Comparison of ENCODE assay signal across 24 mouse cellular contexts in genomic region chr2:146259787-146260560, GRCm38 (mm10). TPM values are rescaled to one million over a fixed set of nuclear protein-coding genes. Genes with fewer than 3 reads are reported as not detected.
A peak's percentile ranks its signal among the peaks of the same experiment; 100 is the strongest.
DNase-seq lines count a peak whose midpoint lies in the region; ATAC-seq and TF ChIP-seq lines count a peak whose summit lies in the region.
"Had no signal": no experiment of that assay in that cellular context is flagged by ENCODE, and none has a peak within 500 bp of the region (broad histone marks: within the 10 kb centered on the region; RNA-seq: fewer than 3 reads in every experiment).

No protein-coding gene starts in this region.

- DNase-seq in hindbrain, postnatal 0 days (ENCODE audit: low spot score) = peak; percentile 31
- DNase-seq in cerebellum, adult 9-10 months = no peak
- DNase-seq in kidney, adult 8-10 months = no peak
- no peak for DNase-seq in kidney, postnatal 36 days
- DNase-seq: gastrocnemius, postnatal 10 days; kidney, postnatal 10 days; liver, embryonic 13.5 days; lung, postnatal 4 days; right cerebral cortex, postnatal 14 days; spleen, adult 18-20 months; thymus, adult 2 months had no signal

- no peaks in the 10 kb centered on the region for H3K9me3 ChIP-seq in neural tube, embryonic 13.5 days
- H3K9me3 ChIP-seq in neural tube, embryonic 15.5 days (replicated peaks) = no peaks in the 10 kb centered on the region
- H3K9me3 ChIP-seq in forebrain, embryonic 15.5 days = no peaks in the 10 kb centered on the region
- H3K9me3 ChIP-seq in hindbrain, postnatal 0 days (ENCODE audit: low read length) = no peaks in the 10 kb centered on the region
- no peaks in the 10 kb centered on the region for H3K9me3 ChIP-seq in midbrain, embryonic 16.5 days (replicated peaks; ENCODE audit: control insufficient read depth, low read length, poor library complexity, severe bottlenecking)
- H3K9me3 ChIP-seq: embryonic facial prominence, embryonic 12.5 days; heart, embryonic 15.5 days; limb, embryonic 12.5 days; liver, embryonic 13.5 days; lung, embryonic 15.5 days had no signal

- H3K9ac ChIP-seq in neural tube, embryonic 13.5 days = 0 out of 2 replicates have a peak overlapping the region, but pooled peaks have one; percentile 31
- no peak overlapping the region for H3K9ac ChIP-seq in neural tube, embryonic 15.5 days (replicated peaks)
- H3K9ac ChIP-seq in forebrain, embryonic 15.5 days (replicated peaks) = 0 out of 2 replicates have a peak overlapping the region, but pooled peaks have one; percentile 4
- no peak overlapping the region for H3K9ac ChIP-seq in hindbrain, postnatal 0 days (replicated peaks; ENCODE audit: low read length)
- H3K9ac ChIP-seq in midbrain, embryonic 16.5 days (ENCODE audit: low read depth, low read length) = no peak overlapping the region
- H3K9ac ChIP-seq: embryonic facial prominence, embryonic 12.5 days; heart, embryonic 15.5 days; limb, embryonic 12.5 days; liver, embryonic 13.5 days; lung, embryonic 15.5 days had no signal

- no peak for ATAC-seq in neural tube, embryonic 13.5 days (ENCODE audit: low read depth)
- ATAC-seq in neural tube, embryonic 15.5 days (ENCODE audit: low FRiP score) = no peak
- no peak for ATAC-seq in forebrain, embryonic 15.5 days (replicated peaks)
- ATAC-seq in hindbrain, postnatal 0 days = no peak
- 0 out of 2 replicates have a peak, but pooled peaks have one; percentile 22 for ATAC-seq in midbrain, embryonic 16.5 days
- ATAC-seq: intestine, postnatal 0 days had no signal

- no peaks in the 10 kb centered on the region for H3K36me3 ChIP-seq in neural tube, embryonic 13.5 days
- no peaks in the 10 kb centered on the region for H3K36me3 ChIP-seq in neural tube, embryonic 15.5 days
- H3K36me3 ChIP-seq in forebrain, embryonic 15.5 days = no peaks in the 10 kb centered on the region
- H3K36me3 ChIP-seq in hindbrain, postnatal 0 days (ENCODE audit: insufficient read depth, low read length) = no peaks in the 10 kb centered on the region
- H3K36me3 ChIP-seq in midbrain, embryonic 16.5 days (ENCODE audit: control insufficient read depth, insufficient read depth, low read length) = no peaks in the 10 kb centered on the region
- H3K36me3 ChIP-seq: embryonic facial prominence, embryonic 12.5 days; heart, embryonic 15.5 days; limb, embryonic 12.5 days; liver, embryonic 13.5 days; lung, embryonic 15.5 days had no signal

- H3K4me2 ChIP-seq in neural tube, embryonic 13.5 days = no peak overlapping the region
- H3K4me2 ChIP-seq in neural tube, embryonic 15.5 days = no peak overlapping the region
- H3K4me2 ChIP-seq in forebrain, embryonic 15.5 days (replicated peaks) = peak overlapping the region; percentile 12; the same call in 1 of the 2 replicates
- H3K4me2 ChIP-seq in hindbrain, postnatal 0 days (ENCODE audit: low read depth, low read length) = 0 out of 2 replicates have a peak overlapping the region, but pooled peaks have one; percentile 0
- H3K4me2 ChIP-seq in midbrain, embryonic 16.5 days (ENCODE audit: low read length) = no peak overlapping the region
- H3K4me2 ChIP-seq: embryonic facial prominence, embryonic 12.5 days; heart, embryonic 15.5 days; limb, embryonic 12.5 days; liver, embryonic 13.5 days; lung, embryonic 15.5 days had no signal

- peak overlapping the region; percentile 67; the same call in 1 of the 2 replicates for H3K27ac ChIP-seq in neural tube, embryonic 13.5 days (replicated peaks)
- no peak overlapping the region for H3K27ac ChIP-seq in neural tube, embryonic 15.5 days (replicated peaks)
- H3K27ac ChIP-seq in forebrain, embryonic 15.5 days (replicated peaks) = peak overlapping the region; percentile 88
- H3K27ac ChIP-seq in hindbrain, postnatal 0 days = no peak overlapping the region
- H3K27ac ChIP-seq in midbrain, embryonic 16.5 days (ENCODE audit: low read length) = peak overlapping the region; percentile 77
- H3K27ac ChIP-seq: embryonic facial prominence, embryonic 12.5 days; heart, adult 2 months; heart, embryonic 15.5 days; limb, embryonic 12.5 days; liver, embryonic 13.5 days; lung, embryonic 15.5 days had no signal

- 37% methylated on average over 18 of the region's 18 CpGs for WGBS in neural tube, embryonic 13.5 days
- 30% methylated on average over 18 of the region's 18 CpGs for WGBS in neural tube, embryonic 15.5 days
- WGBS in forebrain, embryonic 15.5 days = 13% methylated on average over 18 of the region's 18 CpGs
- WGBS in hindbrain, postnatal 0 days = 35% methylated on average over 18 of the region's 18 CpGs
- WGBS in midbrain, embryonic 16.5 days = 16% methylated on average over 18 of the region's 18 CpGs

- H3K27me3 ChIP-seq in neural tube, embryonic 13.5 days = peaks cover 22% of the 10 kb centered on the region
- 0 out of 2 replicates have a peak, but pooled peaks cover 9% of the 10 kb centered on the region for H3K27me3 ChIP-seq in neural tube, embryonic 15.5 days (replicated peaks)
- no peaks in the 10 kb centered on the region for H3K27me3 ChIP-seq in forebrain, embryonic 15.5 days
- H3K27me3 ChIP-seq in hindbrain, postnatal 0 days (ENCODE audit: insufficient read depth, low read length) = no peaks in the 10 kb centered on the region; the same call in 1 of the 2 replicates
- no peaks in the 10 kb centered on the region for H3K27me3 ChIP-seq in midbrain, embryonic 16.5 days (ENCODE audit: control insufficient read depth, insufficient read depth, low read depth, low read length)
- H3K27me3 ChIP-seq: embryonic facial prominence, embryonic 12.5 days; heart, embryonic 15.5 days; liver, embryonic 13.5 days; lung, embryonic 15.5 days had no signal

- no peak for TF ChIP-seq CTCF in hindbrain, postnatal 0 days (IDR thresholded peaks at IDR 0.05; ENCODE audit: low read depth)

- peaks cover 67% of the 10 kb centered on the region for H3K4me1 ChIP-seq in neural tube, embryonic 13.5 days (replicated peaks)
- H3K4me1 ChIP-seq in neural tube, embryonic 15.5 days = peaks cover 36% of the 10 kb centered on the region
- peaks cover 71% of the 10 kb centered on the region for H3K4me1 ChIP-seq in forebrain, embryonic 15.5 days
- H3K4me1 ChIP-seq in hindbrain, postnatal 0 days (ENCODE audit: insufficient read depth, low read length) = peaks cover 17% of the 10 kb centered on the region; the same call in 1 of the 2 replicates
- peaks cover 43% of the 10 kb centered on the region for H3K4me1 ChIP-seq in midbrain, embryonic 16.5 days (ENCODE audit: control insufficient read depth, insufficient read depth, low read length)
- H3K4me1 ChIP-seq: lung, embryonic 15.5 days had no signal

- H3K4me3 ChIP-seq in neural tube, embryonic 13.5 days = no peak overlapping the region
- no peak overlapping the region for H3K4me3 ChIP-seq in neural tube, embryonic 15.5 days (replicated peaks)
- no peak overlapping the region for H3K4me3 ChIP-seq in forebrain, embryonic 15.5 days
- H3K4me3 ChIP-seq in hindbrain, postnatal 0 days (ENCODE audit: low read length) = no peak overlapping the region
- no peak overlapping the region for H3K4me3 ChIP-seq in midbrain, embryonic 16.5 days (ENCODE audit: low read depth, low read length)
- H3K4me3 ChIP-seq: embryonic facial prominence, embryonic 12.5 days; erythroblast, embryonic 14.5 days; heart, adult 2 months; heart, embryonic 15.5 days; limb, embryonic 12.5 days; liver, embryonic 13.5 days; lung, embryonic 15.5 days had no signal

RNA-seq across cellular contexts. Expression of gene Insm1, which starts 38.3 kb away (rescaled TPM):
- 2.2 and 2.6 TPM in 2 replicates for polyA plus RNA-seq in neural tube, embryonic 13.5 days (2015; fragmentation: Nextera tagmentation; extraction: Ambion mirVana)
- polyA plus RNA-seq in neural tube, embryonic 15.5 days (2015; fragmentation: Nextera tagmentation; extraction: Ambion mirVana) = 0.93 and 1.2 TPM in 2 replicates
- 13.5 and 15.6 TPM in 2 replicates for polyA plus RNA-seq in forebrain, embryonic 15.5 days (2015; fragmentation: Nextera tagmentation; extraction: Ambion mirVana)
- total RNA-seq in hindbrain, postnatal 0 days (2014; rRNA removed) = 42.7 and 44.0 TPM in 2 replicates
- 4.2 and 4.4 TPM in 2 replicates for polyA plus RNA-seq in hindbrain, postnatal 0 days (2015; fragmentation: Nextera tagmentation; extraction: Ambion mirVana)
- polyA plus RNA-seq in midbrain, embryonic 16.5 days (2015; fragmentation: Nextera tagmentation; extraction: Ambion mirVana) = 2.7 TPM in 2 replicates
- total RNA-seq: gastrocnemius, postnatal 10 days; heart, adult 2 months; hematopoietic stem cell, adult 5-6 weeks had no signal
- polyA plus RNA-seq: C2C12; erythroblast, embryonic 14.5 days; heart, adult 2 months; heart, embryonic 15.5 days; limb, embryonic 12.5 days; liver, embryonic 13.5 days had no signal

Comparison
In these comparisons a context has a peak if more than half of its experiments do, and no peak if none do; other contexts are left out.
1. H3K27ac ChIP-seq: peak in neural tube, embryonic 13.5 days (single experiment), forebrain, embryonic 15.5 days (single experiment) and midbrain, embryonic 16.5 days (single experiment); none in neural tube, embryonic 15.5 days (single experiment) and hindbrain, postnatal 0 days (single experiment).
2. H3K9ac ChIP-seq: peak in neural tube, embryonic 13.5 days (single experiment) and forebrain, embryonic 15.5 days (single experiment); none in neural tube, embryonic 15.5 days (single experiment), hindbrain, postnatal 0 days (single experiment) and midbrain, embryonic 16.5 days (single experiment).
3. H3K4me2 ChIP-seq: peak in forebrain, embryonic 15.5 days (single experiment) and hindbrain, postnatal 0 days (single experiment); none in neural tube, embryonic 13.5 days (single experiment), neural tube, embryonic 15.5 days (single experiment) and midbrain, embryonic 16.5 days (single experiment).